Mouse (Mus musculus): ENCODE measurements around the gene Fam110c. TPM values are rescaled to one million over a fixed set of nuclear protein-coding genes. Genes with fewer than 3 reads are reported as not detected.

The Fam110c gene
- not detected for polyA plus RNA-seq (2017; shearing (Covaris generic))

GRCm38 (mm10) chr12:31073412-31074354 lies at the start of gene Fam110c:
Gene Fam110c (plus strand): TSS chr12:31073861.

Other genes with a start within 250 kb of the Fam110c start
- not detected for gene Alkal2, start 189.5 kb upstream of the Fam110c start, polyA plus RNA-seq (2017; shearing (Covaris generic))
- 32.9 TPM for gene Acp1, start 162.3 kb upstream of the Fam110c start, polyA plus RNA-seq (2017; shearing (Covaris generic))
- gene Sh3yl1, start 162.2 kb upstream of the Fam110c start, polyA plus RNA-seq (2017; shearing (Covaris generic)) = 1.7 TPM
- gene Gm6993, start 166.9 kb downstream of the Fam110c start, polyA plus RNA-seq (2017; shearing (Covaris generic)) = not detected
- gene Lamb1, start 191.4 kb downstream of the Fam110c start, polyA plus RNA-seq (2017; shearing (Covaris generic)) = not detected